Mouse (Mus musculus): ENCODE data around the gene Serpinb6b.

Serpinb6b gene

DNA sequence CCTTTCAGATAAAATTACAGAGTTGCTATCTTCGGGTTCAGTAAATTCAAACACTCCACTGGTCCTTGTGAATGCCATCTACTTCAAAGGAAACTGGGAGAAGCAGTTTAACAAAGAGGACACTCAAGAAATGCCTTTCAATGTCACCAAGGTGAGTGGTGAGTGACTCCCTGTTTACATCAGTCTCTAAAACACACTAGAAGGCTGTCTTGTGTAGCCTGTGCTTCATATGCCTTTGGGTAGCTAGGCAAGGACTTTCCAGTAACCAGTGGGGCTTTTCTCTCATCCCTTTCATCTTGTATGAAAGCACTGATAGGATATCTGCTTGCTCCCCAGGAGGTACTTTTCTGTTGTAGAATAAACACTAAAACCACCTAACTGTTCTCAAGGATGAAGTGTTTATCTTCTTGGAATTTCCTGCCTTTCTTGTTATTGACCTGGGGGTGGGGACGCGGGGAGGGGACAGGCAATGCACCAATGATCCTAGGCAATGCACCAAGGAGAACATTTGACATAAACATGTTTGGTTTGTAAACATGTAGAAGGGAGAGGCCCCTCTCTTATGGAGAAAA, 10.0 kb downstream of the Serpinb6b start:
- no peak for DNase-seq (ENCODE audit: low spot score)

DNA sequence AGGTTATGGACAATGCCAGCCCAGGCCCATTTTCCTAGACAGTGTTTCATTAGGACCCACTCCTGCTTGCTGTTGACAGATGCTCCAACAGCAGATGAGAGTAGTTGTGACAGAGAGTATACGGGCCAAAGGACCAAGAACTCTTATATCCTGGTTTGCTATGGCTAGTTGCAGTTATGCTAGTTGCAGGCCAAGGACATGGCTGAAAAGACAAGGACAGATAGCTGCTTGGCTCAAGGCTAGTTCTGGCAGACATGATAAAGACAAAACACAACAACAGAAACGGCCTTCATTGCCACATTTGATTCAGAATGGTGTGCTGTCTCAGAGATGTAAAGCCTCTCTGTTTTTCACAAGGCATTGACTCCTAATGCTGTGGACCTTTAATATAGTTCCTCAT, 10.7 kb downstream of the Serpinb6b start:
- DNase-seq (ENCODE audit: low spot score), result no peak

DNA sequence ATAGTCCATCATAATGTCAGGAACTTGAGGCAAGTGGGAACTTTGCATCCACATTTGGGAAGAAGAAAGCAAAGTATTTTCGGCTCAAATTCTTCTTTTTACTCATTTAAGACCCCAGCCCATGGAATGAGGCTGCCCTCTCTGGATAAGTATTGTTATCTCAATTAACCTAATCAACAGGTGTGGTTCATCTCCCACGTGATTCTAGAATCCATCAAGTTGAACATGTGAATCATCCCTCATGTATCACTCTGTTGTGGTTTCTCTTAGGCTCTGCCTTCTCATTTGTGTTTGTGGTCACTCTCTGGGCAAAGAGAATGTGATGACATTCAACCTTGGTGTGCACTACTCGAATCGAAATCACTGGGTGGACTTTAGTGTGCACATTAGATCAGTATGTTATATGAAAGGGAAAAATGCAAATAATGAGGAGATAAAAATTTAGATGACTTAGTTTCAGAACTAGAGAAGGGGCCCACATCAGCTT, 17.6 kb downstream of the Serpinb6b start:
- no peak for DNase-seq (ENCODE audit: low spot score)

DNA sequence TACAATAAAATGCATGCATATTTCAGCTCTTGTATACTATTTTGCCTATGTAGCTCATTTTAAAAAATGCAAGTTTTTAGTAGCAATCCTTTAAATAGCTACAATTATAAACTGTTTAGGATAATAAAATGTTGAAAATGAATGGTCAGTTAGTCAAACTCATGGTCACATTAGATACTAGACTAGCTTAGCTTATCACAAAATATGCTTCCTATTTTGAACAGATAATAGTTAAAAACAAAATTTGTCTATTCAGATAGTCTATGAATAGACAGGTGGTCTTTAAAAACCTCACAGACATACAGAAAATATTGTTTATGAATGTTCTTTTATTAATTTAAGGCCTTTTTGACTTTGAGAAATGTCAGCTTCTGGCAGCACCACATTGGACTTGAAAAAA, 21.2 kb downstream of the Serpinb6b start:
- DNase-seq (ENCODE audit: low spot score), result no peak

DNA sequence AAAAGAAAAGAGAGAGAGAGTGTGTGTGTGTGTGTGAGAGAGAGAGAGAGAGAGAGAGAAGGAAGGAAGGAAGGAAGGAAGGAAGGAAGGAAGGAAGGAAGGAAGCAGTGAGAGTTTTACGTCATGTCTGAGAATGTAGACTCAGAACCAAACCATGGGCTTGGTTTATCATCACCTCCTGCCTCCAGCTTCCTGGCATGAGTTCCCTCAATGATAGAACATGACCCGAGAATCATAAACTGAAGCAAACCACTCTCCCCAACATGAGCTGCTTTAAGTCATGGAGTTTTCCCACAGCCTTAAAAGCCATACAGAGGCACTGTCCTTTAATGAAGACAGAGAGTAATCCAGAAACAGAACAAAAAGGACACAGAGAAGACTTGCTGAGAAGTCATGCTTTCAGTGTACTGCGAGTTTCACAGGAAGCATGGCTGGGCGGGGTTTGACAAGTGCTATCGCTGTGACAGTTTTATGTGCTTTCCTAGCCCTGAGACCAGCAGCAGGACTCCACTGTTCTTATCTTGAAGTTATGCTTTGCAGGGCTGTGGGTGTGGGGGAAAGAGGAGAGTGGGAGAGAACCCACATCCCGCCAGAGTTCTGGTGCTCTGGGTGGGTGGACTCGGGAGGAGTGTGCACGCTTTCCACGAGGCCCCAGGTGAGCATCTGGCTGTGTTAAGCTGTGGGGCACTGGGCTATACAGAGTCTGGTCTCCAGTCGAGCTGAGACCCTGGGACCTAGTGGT, 28.3 kb downstream of the Serpinb6b start:
- DNase-seq (ENCODE audit: low spot score), result peak; percentile 87

DNA sequence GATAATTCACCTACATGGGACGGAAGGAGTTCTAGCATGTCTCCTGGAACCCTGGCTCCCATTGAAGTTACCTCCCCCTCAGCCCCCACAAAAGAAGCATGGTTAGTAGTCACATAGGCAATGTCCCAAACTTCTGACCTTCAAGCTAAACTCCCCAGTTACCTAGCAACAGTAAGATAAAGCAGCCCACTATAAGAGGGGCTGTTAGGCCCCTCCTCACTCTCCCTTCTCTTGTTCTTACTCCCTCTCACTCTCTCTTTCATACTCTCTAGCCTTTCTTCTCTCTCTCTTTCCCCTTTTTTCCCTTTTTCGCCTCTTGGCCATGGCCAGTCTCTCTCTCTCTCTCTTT, 28.9 kb downstream of the Serpinb6b start:
- no peak for DNase-seq (ENCODE audit: low spot score)

DNA sequence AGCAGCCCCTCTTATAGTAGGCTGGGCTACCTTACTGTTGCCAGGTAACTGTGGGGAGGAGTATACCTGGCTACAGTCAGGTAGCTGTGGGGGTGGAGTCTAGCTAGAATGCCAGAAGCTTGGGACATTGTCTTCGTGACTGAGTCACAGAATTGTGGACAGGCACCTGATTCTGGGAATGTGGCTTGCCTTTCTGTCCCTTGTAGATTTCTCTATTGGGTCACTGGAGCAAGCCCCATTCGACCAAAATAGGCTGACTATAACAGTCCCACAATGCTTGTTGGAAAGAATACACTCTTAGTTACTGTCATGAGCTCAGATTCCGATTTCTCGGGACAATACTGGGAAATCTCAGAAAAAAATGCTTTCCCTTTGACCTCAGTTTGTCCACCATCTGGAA, 30.0 kb downstream of the Serpinb6b start:
- DNase-seq (ENCODE audit: low spot score), result no peak

DNA sequence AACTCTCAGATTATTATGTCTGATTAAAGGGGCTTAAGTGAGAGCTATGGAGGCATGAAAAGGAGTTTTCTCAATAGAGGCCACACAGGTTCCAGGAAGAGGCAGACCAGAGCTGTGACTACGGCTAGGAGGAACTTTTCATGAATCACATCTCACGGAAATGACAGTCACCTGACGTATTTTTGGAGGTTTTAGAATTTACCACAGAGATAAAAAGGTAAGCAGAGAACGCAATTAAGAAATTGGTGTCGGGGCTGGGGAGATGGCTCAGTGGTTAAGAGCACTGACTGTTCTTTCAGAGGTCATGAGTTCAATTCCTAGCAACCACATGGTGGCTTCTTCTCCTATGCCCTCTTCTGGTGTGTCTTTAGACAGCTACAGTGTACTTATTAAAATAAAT, 36.3 kb downstream of the Serpinb6b start:
- DNase-seq (ENCODE audit: low spot score), result no peak

DNA sequence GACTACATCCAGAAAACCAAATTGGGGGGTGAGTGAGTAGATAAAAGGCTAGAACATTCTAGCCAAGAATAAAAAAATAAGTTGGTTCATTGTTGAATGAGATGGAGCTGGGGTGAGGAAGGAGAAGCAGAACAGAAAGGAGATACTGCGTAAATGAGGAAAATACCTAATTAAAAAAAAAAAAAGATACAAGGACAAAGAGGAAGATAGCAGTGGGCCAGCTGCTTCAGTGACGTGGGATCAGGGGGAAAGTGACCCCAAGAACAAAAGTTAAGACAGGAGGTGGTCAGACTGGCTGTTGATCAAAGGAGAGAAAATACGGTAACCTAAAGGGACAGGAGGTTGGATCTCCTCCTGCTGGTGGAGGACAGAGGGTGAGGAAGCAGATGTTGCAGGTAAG, 37.9 kb downstream of the Serpinb6b start, which contains the start of gene Serpinb9:
Serpinb9 (plus strand) TSS at position 301 of the 400 bp plus-strand sequence.
- DNase-seq (ENCODE audit: low spot score), result no peak

DNA sequence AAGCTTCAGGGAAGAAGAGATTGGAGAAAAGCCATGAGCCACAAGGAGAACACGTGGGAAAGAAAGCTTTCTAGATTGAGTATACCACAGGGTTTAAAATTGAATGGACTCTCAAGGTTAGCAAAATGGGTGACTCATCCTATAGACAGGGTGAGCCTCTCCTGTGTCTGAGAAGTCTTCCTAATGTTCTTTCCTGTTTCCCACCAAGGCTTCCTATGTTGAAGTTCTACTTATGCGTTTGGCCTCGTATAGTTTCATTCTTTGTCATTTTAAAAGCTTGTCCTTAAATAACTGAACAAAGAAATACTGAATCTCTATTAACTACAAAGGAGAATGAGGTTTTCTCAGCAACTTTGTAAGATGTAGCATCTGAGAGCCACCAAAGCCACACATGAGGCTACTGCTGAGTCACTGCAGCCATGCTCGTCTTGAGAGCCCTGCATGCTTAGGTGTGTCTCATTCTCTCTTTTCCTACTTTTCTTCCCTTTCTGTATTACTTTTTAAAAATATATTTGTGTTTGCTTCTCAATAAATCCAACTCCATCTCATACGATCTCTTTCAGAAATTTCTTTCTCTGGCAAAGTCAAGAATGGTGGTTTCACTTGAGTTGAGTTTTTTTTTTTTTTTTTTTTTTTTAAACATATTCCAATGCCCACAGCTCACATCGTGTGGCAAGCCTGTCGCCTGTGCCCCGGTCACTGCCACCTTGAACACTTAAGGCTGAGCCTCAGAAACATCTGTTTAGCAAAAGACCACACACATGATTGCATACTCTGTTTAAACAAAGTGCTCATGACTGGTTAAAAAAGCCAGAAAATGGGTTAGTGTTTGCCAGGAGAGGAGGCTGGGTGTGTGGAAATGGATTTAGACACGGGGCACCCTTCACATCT, 38.8 kb downstream of the Serpinb6b start:
- peak; percentile 57 for DNase-seq (ENCODE audit: low spot score)

DNA sequence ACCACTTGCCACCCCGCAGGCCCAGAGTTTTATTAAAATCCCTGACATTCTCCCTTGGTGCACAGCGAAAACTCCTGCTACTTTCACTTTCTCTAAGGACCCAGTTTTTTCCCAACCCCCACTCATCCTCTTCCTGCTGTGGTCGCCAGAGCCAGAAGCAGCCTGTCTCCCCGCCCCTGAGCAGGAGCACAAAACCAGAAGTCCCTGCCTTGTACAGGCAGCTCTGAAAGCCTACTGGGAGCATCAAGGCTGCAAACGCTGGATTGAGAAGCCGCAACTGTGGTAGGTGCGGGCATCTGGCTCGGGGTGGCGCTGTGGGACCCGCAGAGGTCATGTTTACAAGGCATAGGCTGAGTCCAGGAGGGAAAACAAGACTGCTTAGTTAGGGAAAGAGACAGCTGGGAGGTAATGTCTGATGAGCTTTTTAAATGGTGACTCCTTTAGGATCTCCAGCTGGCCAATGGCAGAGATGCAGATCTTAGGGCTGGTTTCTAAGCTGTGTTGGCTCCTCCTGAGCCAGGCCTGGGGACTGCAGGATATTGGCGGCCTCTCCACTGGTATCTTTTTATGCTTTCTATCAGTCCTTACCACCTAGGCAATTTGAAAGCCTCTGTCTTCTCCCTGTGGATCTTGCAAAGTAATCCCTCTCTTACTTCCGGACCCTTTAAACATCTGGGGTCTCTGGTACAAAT, 39.6 kb downstream of the Serpinb6b start:
- DNase-seq (ENCODE audit: low spot score), result peak; percentile 85

DNA sequence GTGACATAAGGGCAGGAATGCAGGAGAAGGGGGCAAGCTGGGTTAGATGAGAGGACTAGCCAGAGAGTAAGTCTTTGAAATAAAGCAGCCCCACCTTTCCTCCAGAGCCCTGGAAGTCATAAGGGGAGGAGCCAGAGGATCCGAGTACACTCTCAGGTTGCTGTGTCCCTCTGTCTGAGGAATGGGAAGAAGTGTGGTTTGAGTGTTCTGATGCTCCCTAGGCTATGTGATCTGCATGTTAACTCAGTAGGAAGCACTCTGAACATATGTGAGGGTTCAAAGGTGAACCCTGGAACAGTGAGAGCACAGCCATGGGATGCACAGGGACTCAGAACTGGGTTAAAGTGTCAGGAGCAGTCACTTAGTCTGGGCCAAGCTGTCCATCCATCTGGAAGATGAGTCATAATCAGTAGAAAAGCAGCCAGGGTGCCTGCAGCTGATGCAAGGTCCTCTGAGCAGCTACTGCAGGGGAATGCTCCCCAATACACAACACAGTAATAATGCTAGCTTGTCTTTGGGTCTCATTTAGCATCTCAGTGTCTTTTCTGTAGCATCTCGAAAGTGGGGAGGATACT, 40.6 kb downstream of the Serpinb6b start:
- no peak for DNase-seq (ENCODE audit: low spot score)

DNA sequence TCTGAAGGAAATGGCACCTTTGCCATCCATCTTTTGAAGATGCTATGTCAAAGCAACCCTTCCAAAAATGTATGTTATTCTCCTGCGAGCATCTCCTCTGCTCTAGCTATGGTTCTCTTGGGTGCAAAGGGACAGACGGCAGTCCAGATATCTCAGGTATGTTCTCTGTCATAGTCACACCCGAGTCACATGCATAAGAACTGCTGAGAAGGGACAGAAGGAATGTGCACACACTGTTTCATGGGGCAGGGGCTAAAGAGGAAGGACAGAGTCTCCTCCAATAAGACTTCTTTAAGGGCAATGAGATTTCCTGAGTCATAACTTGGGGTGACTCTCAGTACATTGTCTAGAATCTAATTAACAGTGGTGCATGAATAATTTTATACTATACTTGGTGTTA, 41.5 kb downstream of the Serpinb6b start:
- DNase-seq (ENCODE audit: low spot score), result no peak

DNA sequence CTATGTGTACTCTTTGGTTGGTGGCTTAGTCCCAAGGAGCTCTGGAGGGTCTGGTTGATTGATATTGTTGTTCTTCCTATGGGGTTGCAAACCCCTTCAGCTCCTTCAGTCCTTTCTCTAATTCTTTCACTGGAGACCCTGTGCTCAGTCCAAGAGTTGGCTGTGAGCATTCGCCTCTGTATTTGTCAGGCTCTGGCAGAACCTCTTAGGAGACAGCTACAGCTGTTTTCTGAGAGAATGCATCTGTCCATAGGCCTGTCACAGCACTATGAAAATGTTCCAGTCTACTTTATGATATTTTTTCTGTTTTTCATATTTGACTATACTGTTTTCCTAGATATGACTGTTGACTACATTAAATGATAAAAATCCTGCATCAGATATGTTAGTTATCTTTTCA, 47.4 kb downstream of the Serpinb6b start:
- DNase-seq (ENCODE audit: low spot score), result no peak

DNA sequence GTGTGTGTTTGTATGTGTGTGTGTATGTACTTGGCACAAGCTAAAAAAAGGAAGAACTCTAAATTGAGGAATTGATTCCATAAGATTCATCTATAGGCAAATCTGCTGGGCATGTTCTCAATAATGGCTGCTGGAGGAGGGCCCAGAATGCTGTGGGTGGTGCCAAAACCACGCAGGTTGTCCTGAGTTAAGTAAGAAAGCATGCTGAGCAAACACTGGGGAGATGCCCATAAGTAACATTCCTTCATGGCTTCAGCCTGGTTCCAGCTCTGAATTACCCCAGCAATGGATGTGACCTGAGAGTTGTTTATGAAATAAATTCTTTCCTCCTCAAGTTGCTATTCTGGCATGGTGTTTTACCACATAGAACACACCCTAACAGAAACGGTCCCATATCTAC, 48.3 kb downstream of the Serpinb6b start:
- DNase-seq (ENCODE audit: low spot score), result no peak

DNA sequence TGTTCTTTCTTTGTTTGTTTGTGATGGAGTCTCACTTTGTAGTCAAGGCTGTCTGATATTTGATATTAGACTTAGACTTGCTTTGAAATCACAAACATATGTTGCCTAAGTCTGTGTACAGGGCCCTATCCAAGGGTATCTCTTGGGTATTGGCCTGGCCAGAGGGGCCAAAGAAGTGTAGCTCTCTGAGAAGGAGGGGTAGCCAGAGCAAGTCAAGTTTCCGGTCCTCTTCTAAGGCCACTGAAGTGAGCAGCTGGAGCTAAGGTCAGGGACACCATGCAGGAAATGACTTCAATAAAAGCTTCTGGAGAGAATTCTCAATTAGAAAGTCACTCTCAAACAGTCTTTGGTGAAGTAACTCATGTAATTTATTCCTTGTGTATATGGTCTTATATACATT, 57.4 kb downstream of the Serpinb6b start:
- no peak for DNase-seq (ENCODE audit: low spot score)

DNA sequence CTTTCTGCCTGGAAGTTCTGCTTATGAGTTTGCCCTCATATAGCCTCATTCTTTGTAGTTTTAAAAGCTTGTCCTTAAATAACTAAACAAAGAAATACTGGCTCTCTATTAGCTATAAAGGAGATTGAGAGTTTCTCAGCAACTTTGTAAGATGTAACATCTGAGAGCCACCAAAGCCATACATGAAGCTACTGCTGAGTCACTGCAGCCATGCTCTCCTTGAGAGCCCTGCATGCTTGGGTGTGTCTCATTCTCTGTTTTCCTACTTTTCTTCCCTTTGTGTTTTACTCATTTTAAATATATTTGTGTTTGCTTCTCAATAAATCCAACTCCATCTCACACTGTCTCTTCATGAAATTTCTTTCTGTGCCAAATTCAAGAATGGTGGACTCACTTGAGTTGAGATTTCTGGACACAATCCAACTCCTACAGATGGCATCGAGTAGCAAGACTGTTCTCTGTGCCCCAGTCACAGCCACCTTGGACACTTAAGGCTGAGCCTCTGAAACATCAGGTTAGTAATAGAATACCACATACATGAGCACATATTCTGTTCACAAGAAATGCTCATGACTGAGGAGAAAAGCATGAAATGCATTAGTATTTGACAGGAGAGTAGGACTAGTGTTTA, 61.5 kb downstream of the Serpinb6b start:
- DNase-seq (ENCODE audit: low spot score), result peak; percentile 15

DNA sequence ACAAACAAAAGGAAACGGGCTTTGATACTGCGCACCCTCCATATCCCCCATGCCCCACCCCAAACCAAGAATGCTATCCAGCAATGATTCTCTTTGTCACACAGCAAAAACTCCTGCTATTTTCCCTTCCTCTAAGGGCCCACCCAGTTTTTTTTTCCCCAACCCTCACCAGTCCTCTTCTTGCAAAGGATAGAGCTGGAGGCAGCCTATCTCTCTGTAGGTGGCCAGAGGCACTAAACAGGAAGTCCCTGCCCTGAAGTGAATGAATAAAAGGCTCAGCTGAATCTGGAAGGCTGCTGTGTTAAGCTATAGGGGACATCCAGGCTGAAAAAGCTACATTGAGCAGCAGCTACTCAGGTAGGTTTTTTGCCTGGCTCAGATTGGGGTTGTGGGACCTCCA, 62.2 kb downstream of the Serpinb6b start, which contains the start of gene Serpinb9b:
Serpinb9b (plus strand) TSS at position 173 of the 400 bp plus-strand sequence.
- DNase-seq (ENCODE audit: low spot score), result no peak

DNA sequence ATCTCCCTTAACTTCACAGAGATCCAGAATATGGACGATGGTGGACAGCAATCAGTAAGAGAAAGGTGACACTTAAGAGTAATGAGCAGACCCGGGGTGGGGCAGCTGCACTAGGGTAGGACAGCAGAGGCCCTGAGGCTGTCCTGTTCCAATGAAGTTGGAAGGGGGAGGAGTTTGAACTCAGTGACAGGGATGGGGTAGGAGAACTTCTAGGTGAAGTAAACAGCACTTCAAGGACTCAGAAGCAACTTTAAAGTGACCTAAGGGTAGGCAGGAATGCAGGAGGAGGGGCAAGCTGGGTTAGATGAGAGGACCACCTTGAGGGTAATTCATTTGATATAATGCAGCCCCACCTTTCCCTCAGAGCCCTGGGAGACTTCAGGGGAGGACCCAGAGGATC, 63.1 kb downstream of the Serpinb6b start:
- DNase-seq (ENCODE audit: low spot score), result no peak

DNA sequence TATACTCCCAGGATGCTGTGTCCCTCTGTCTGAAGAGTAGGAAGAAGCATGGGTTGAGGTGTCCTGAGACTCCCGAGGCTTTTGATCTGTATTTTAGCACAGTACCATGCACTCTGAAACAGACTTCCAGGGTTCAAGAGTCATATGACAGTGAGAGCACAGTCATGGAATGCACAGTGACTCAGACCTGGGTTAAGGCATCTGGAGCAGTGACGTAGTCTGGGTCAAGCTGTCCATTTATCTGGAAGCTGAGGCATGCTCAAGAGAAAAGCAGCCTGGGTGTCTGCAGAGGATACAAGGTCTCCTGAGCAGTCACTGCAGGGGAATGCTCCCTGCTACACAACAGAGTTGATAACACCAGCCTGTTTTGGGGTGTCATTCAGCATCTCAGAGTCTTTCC, 63.5 kb downstream of the Serpinb6b start:
- no peak for DNase-seq (ENCODE audit: low spot score)
